Mouse (Mus musculus) intestine, embryonic 14.5 days (tissue): Measurements from ENCODE around the gene Dnm1. TPM values are rescaled to one million over a fixed set of nuclear protein-coding genes. Genes with fewer than 3 reads are reported as not detected.

Experiments
- ATAC-seq: fragments of 200-750 bp; cut with Nextera tagmentation; replicated peaks from 2 replicates; pipeline ENCODE4 v1.8.0; 2017; ENCODE audit warnings: low read depth, moderate number of reproducible peaks, moderate TSS enrichment, moderate library complexity; ENCODE audit not compliant: low FRiP score, low TSS enrichment
- DNase-seq: peaks from one replicate; pipeline ENCODE4 v3.0.0-alpha.2; 2018; ENCODE audit warnings: low spot score
- H3K27ac ChIP-seq: fragments of 300-500 bp; sonication (generic); 2 replicates; pipeline ENCODE4 v1.5.1; 2014; ENCODE audit warnings: low read depth, mild to moderate bottlenecking, control low read depth
- H3K27me3 ChIP-seq: fragments of 300-500 bp; sonication (generic); replicated peaks from 2 replicates; pipeline ENCODE4 v1.6.1; 2014; ENCODE audit warnings: low read length, control low read depth; ENCODE audit not compliant: control insufficient read depth, insufficient read depth
- H3K36me3 ChIP-seq: fragments of 300-500 bp; sonication (generic); 2 replicates; pipeline ENCODE4 v1.6.1; 2014; ENCODE audit warnings: low read length, control low read depth; ENCODE audit not compliant: control insufficient read depth, insufficient read depth
- H3K4me1 ChIP-seq: fragments of 300-500 bp; sonication (generic); replicated peaks from 2 replicates; pipeline ENCODE4 v1.6.1; 2014; ENCODE audit warnings: low read length, control low read depth, mixed read lengths; ENCODE audit not compliant: control insufficient read depth, insufficient read depth
- H3K4me2 ChIP-seq: fragments of 300-500 bp; sonication (generic); 2 replicates; pipeline ENCODE4 v1.6.1; 2014; ENCODE audit warnings: low read length
- H3K4me3 ChIP-seq: fragments of 300-500 bp; sonication (generic); 2 replicates; pipeline ENCODE4 v1.5.1; 2014; ENCODE audit warnings: low read depth, low read length, control low read depth, mixed read lengths
- H3K9ac ChIP-seq: fragments of 300-500 bp; sonication (generic); 2 replicates; pipeline ENCODE4 v1.6.1; 2014; ENCODE audit warnings: mild to moderate bottlenecking, low read length
- H3K9me3 ChIP-seq: fragments of 300-500 bp; sonication (generic); 2 replicates; pipeline ENCODE4 v1.6.1; 2016; ENCODE audit warnings: low read length, control low read depth; ENCODE audit not compliant: control insufficient read depth
- WGBS: fragments of 180-500 bp; shearing (Covaris S2); extraction: QIAGEN DNeasy Blood & Tissue Kit; methylation state at CpG from one replicate; pipeline ENCODE4 v1.1.7; 2014; 5-methylcytosine and 5-hydroxymethylcytosine counted together
- polyA plus RNA-seq: library from polyadenylated mRNA; unstranded; fragments of >200 nt; fragmentation: Nextera tagmentation; extraction: Ambion mirVana; gene quantifications from 2 replicates; pipeline ENCODE4 v1.2.1, GENCODE M21; 2014

Dnm1 gene
- polyA plus RNA-seq, 1 experiment from 2014 or later, result 22.7 TPM

GRCm38 (mm10) chr2:32387706-32388490, 34.8 kb upstream of the Dnm1 start, which contains the start of gene Lcn2:
Gene Lcn2 (minus strand): TSS chr2:32388252.
- Histone ChIP-seq H3K4me3 (no peak within 1 kb of the TSS), H3K36me3 (no peaks in the 10 kb centered on the region), H3K4me2 (no peak within 1 kb of the TSS), H3K27me3 (no peaks in the 10 kb centered on the region; the same call in 1 of the 2 replicates), H3K9ac (no peak within 1 kb of the TSS), H3K9me3 (no peaks in the 10 kb centered on the region), H3K4me1 (no peaks in the 10 kb centered on the region), H3K27ac (no peak within 1 kb of the TSS)
- ATAC-seq (no peak), DNase-seq (no peak)
- WGBS, result 74% methylated on average over 5 of the region's 5 CpGs

DNA sequence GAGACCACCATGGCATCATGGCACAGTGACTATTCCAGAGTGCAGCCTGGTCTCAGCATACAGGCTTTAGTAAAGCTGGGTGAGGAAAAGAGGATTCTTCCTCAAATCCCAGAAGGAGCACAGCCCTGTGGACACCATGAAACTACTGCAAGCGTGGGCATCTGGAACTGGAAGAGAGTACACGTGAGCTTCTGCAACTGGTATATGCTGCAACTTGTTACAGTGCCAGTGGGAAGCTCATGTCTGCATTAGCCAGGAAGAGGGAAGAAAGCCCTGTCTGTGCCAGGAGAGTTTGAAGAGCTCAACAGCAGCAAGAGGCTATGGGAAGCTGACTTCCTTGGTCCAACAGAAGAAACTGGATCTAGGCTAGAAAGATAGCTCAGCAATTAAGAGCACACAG, 29.6 kb upstream of the Dnm1 start:
- Histone ChIP-seq H3K27ac (no peak overlapping the region), H3K9ac (no peak overlapping the region), H3K4me3 (no peak overlapping the region), H3K27me3 (no peaks in the 10 kb centered on the region; the same call in 1 of the 2 replicates), H3K9me3 (no peaks in the 10 kb centered on the region), H3K4me2 (no peak overlapping the region), H3K4me1 (no peaks in the 10 kb centered on the region), H3K36me3 (peaks cover 16% of the 10 kb centered on the region)
- 88% methylated on average over 2 of the region's 2 CpGs for WGBS
- no peak for ATAC-seq
- no peak for DNase-seq

- H3K36me3 ChIP-seq, result peaks cover 25% of the 10 kb centered on the region
- ATAC-seq (peak; percentile 91), DNase-seq (peak; percentile 93)
- H3K9ac ChIP-seq, result peak within 1 kb of the TSS; percentile 58
- no peak within 1 kb of the TSS for H3K27ac ChIP-seq
- H3K4me3 ChIP-seq, result peak within 1 kb of the TSS; percentile 71
- no peaks in the 10 kb centered on the region; the same call in 1 of the 2 replicates for H3K27me3 ChIP-seq
- H3K4me2 ChIP-seq, result peak within 1 kb of the TSS; percentile 99
- H3K9me3 ChIP-seq, result no peaks in the 10 kb centered on the region
- under 1% methylated on average over 46 of the region's 47 CpGs for WGBS
- no peaks in the 10 kb centered on the region for H3K4me1 ChIP-seq
Observed at GRCm38 (mm10) chr2:32381775-32382223, 28.7 kb upstream of the Dnm1 start, which contains the start of gene 1110008P14Rik. Gene 1110008P14Rik (minus strand): TSS chr2:32381938.

DNA sequence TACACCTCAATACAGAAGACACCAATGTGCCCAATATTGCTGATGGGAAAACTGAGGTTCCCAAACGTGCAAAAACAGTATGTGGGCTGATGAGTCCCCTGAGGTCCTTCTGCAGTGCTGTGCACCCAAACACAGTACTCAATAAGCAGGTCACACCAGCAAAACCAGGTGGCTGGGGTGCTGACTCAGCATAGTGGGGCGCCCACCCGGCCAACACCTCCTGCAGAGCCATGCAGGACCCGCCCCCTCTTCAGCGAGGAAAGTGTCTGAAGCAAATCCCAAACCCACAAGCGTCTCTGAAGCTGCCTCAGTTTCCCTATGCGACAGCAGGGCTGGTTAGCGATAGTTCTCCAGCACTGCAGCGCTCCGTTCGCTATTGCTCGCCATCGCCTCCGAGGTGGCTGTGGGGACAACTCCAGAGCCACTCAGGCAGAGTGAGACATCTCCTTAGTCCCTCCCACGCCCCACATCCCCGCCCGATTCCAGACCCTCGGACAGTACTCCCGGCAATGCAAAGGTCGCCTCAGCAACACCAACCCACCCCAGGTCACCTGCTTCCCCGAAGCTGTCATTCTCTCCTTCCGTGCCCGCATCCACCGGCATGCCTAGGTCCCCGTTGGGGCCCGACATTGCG, 28.1 kb upstream of the Dnm1 start:
- no peak overlapping the region for H3K27ac ChIP-seq
- peak overlapping the region; percentile 71 for H3K4me3 ChIP-seq
- H3K4me2 ChIP-seq, result peak overlapping the region; percentile 99
- H3K27me3 ChIP-seq, result no peaks in the 10 kb centered on the region; the same call in 1 of the 2 replicates
- peaks cover 30% of the 10 kb centered on the region for H3K36me3 ChIP-seq
- ATAC-seq (peak; percentile 56), DNase-seq (no peak)
- 2% methylated on average over 27 of the region's 27 CpGs for WGBS
- peak overlapping the region; percentile 58 for H3K9ac ChIP-seq
- H3K9me3 ChIP-seq, result no peaks in the 10 kb centered on the region
- no peaks in the 10 kb centered on the region for H3K4me1 ChIP-seq

- ATAC-seq (no peak), DNase-seq (no peak)
- H3K36me3 ChIP-seq, result peaks cover 42% of the 10 kb centered on the region
- no peaks in the 10 kb centered on the region; the same call in 1 of the 2 replicates for H3K27me3 ChIP-seq
- 89% methylated on average over 7 of the region's 7 CpGs for WGBS
- no peak overlapping the region for H3K4me3 ChIP-seq
- no peaks in the 10 kb centered on the region for H3K9me3 ChIP-seq
- no peaks in the 10 kb centered on the region for H3K4me1 ChIP-seq
- no peak overlapping the region for H3K9ac ChIP-seq
- H3K27ac ChIP-seq, result no peak overlapping the region
- no peak overlapping the region for H3K4me2 ChIP-seq
Observed at GRCm38 (mm10) chr2:32380001-32380500, 26.9 kb upstream of the Dnm1 start.

DNA sequence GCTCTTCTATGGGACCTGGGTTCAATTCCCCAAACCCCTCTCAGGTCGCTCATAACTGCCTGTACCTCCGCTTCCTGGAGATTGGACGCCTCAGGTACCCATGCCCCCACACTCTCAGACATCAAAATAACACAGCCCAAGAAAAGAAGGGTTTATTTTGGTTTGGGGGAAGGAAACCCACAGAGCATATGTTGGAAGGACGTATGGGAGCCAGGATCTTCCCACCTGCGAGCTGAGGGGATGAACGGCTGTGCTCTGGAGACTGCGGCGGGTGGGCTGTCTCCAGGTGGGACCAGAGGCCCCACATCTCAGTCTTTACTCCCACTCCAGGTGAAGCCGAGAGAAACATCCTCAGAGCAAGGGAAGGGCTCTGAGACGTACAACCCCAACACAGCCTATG, 23.8 kb upstream of the Dnm1 start:
- Histone ChIP-seq H3K4me1 (no peaks in the 10 kb centered on the region), H3K4me3 (no peak overlapping the region), H3K9me3 (no peaks in the 10 kb centered on the region), H3K9ac (no peak overlapping the region), H3K36me3 (peaks cover 68% of the 10 kb centered on the region), H3K4me2 (no peak overlapping the region), H3K27me3 (no peaks in the 10 kb centered on the region), H3K27ac (no peak overlapping the region)
- ATAC-seq, result no peak
- no peak for DNase-seq
- 93% methylated on average over 10 of the region's 10 CpGs for WGBS

- H3K27ac ChIP-seq, result no peak overlapping the region
- H3K36me3 ChIP-seq, result peaks cover 82% of the 10 kb centered on the region
- no peak overlapping the region for H3K4me2 ChIP-seq
- DNase-seq (no peak), ATAC-seq (no peak)
- no peaks in the 10 kb centered on the region for H3K4me1 ChIP-seq
- no peaks in the 10 kb centered on the region for H3K27me3 ChIP-seq
- WGBS, result 92% methylated on average over 13 of the region's 13 CpGs
- H3K9me3 ChIP-seq, result no peaks in the 10 kb centered on the region
- H3K9ac ChIP-seq, result no peak overlapping the region
- no peak overlapping the region for H3K4me3 ChIP-seq
Observed at GRCm38 (mm10) chr2:32375317-32375940, 22.3 kb upstream of the Dnm1 start.

DNA sequence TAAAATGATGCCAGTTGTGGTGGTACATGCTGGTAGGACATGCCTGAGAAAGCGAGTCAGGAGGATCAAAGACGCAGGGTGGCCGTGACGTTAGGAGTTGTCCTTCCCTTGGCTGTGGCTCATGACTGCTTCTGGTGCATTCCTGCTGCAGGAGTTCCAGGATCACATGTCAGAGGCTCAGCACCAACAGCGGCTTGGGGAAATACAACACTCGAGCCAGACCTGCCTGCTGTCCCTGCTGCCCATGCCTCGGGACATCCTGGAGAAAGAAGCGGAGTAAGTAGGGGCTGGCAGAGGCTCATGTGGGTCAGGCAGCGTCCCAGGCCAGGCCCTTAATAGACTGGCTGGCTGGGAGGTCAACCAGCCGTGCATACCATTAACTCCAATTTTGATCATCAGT, 21.1 kb upstream of the Dnm1 start:
- no peaks in the 10 kb centered on the region for H3K4me1 ChIP-seq
- no peak overlapping the region for H3K4me3 ChIP-seq
- ATAC-seq (no peak), DNase-seq (no peak)
- H3K27me3 ChIP-seq, result no peaks in the 10 kb centered on the region
- WGBS, result 91% methylated on average over 10 of the region's 10 CpGs
- H3K27ac ChIP-seq, result no peak overlapping the region
- H3K4me2 ChIP-seq, result no peak overlapping the region
- H3K9me3 ChIP-seq, result no peaks in the 10 kb centered on the region
- peaks cover 94% of the 10 kb centered on the region for H3K36me3 ChIP-seq
- no peak overlapping the region for H3K9ac ChIP-seq
